Mouse (Mus musculus): ENCODE results near the gene Spata16.

DNA sequence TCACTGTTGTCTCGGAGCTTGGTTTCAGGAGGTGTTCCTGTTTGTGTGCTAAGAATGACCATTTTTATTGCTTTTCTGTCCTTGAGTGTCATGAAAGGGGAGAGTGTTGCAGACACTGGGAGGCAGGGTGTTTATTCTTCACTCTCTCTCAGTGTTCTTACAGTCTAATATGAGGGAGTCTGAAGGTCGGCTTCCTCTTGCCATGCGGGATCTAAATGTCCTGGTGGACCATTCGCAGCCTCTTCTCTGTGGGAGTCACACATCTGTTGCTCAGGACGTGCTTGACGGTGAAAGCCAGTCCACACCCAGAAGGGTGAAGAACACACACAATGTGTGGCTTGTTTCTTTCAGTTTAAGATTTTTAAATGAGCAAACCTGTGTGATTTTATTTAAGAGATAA is 90.1 kb downstream of the Spata16 start:
- TF ChIP-seq CTCF (IDR thresholded peaks at IDR 0.05; ENCODE audit: low read depth, low read length) (no peak), POLR2A (IDR thresholded peaks at IDR 0.05; ENCODE audit: extremely low read depth, insufficient read depth, low read length) (no peak)

Data from liver, adult 2 months (tissue).